Mouse (Mus musculus) layer of hippocampus, postnatal 36 days (tissue): ENCODE data around the gene Scg2. TPM values are rescaled to one million over a fixed set of nuclear protein-coding genes. Genes with fewer than 3 reads are reported as not detected.

Experiments
- DNase-seq, 2 experiments: peaks; one replicate each; pipeline ENCODE4 v3.0.0; 2022
- total RNA-seq, 2 experiments: library from RNA; stranded (reverse); gene quantifications; 2 replicates each; pipeline ENCODE4 v1.2.3; 2021

Scg2 gene
- total RNA-seq: 100 to 1,000 TPM; 181 to 196 TPM

DNA sequence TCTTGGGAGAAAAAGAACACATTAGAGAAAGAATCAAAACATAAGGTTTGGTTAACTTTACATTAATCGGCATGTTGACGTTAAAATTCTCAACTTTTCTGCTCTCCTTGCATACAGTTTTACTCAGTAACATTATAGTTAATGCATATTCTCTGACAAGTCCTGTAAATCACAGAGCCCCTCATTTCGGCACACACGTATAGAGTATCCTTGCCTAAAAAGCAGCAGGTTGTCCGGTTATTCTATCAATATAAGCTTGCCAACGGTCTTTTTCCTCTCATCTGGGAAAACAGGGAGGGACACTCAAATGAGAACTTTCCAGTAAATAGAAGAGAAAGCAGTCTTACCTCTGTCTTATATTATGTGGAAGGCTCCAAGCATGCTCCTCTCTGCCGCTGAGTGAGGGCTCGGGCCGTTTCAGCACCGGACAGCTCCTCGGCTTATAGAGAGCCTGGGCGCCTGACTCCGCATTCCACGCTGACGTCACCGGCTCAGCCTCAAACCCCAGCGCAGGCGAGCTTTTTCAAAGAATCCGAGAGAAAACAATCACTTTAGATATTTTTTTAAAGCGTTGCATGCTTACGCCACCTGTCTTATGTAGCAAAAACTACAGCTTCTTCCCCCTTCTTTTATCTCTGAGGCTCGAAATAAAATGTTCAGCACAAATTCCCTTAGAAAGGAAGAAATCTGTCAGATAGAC lies at the start of gene Scg2:
TSS of gene Scg2 (minus strand) at position 512 of the 700 bp plus-strand sequence.
- peak; percentile 82 for DNase-seq

DNA sequence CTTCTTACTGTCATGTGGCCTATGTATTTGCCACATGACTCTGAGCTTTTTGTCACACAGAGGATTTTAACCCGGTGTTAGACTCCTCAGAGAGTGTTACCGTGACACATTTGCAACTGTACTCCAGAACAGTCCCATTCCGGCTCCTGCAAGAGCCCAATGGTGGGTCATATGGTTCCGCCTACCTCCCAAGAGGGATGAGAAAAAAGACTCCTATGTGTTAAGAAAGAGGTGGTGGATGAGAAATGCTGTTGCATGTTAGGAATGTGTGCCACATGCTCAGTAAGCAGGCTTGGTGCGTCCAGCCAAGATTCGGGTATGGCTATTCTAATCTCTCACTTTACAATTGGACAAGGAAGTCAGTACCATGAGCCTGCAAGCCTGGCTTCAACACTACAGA lies 45.6 kb upstream of the Scg2 start:
- DNase-seq: no peak

DNA sequence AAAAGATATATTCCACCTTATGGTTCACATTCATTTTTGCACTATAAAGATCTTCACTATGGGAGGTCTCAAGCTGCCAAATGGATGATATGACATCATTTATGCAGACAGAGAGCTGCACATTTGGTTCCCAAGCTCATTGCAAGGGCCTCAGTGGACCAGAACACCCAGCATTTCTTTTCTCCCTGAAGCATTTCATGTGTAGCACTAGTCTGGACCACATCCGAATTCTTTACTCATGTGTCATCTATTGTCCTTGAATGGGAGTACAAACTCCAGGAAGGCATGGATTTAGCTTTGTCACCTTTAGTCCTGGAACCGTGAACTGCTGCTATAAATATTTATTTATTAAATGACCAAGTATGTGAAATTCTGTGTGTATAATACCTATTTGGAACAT lies 30.9 kb upstream of the Scg2 start:
- no peak for DNase-seq

DNA sequence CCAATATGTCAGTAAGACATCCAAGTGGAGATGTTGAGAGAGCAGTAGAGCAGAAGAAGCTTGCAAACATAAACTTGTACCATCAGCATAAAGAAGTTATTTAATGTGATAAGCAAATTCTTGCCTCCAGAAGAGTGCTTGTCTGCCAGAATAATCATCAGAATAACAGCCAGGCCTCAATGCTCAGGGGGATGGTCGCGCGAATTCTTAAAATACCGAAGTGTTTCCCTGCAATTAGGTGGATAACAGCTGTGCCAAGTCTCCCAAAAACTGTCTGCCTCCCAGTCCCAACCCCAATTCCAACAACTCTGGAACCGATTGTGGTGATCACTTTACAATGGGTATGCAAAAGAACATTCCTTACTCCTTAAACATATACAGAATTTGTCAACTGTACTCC lies 30.0 kb upstream of the Scg2 start:
- no peak for DNase-seq

DNA sequence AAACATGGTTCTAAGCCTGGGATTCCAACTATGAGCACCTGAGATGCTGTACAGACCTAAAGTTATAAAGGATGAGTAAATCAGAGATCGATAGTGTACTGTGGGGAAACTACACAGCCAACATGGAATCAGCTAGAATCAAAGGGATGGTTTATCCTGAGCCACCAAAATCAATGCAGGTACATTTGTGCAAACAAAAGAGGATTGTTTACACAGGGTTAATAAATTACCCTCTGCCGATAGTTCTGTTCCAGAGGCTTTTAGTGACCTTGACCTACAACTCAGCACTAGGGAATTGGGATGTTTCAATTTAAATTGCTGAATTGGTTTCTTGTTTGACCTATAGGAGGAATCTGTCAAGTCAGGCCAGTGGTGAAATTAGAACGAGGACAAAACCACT lies 26.7 kb upstream of the Scg2 start:
- no peak for DNase-seq

DNA sequence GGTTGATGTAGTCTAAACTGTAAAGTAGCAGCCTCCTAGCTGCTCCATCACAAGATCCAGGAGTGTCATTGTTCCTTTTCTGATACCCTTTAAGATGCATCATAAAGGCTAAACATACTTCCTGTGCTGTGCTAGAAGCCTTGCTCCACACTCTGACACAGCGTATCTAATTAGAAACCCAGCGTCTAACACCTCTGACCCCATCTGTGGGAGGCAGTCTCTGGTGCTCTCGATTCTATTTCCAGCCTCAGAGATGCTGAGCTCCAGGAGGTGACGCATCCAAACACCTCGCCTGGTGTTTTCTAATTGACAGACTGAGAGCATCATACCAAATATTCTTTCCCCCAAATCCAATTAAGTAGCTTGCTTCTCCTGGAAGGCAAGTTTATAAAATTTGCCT lies 18.6 kb upstream of the Scg2 start:
- DNase-seq: no peak

DNA sequence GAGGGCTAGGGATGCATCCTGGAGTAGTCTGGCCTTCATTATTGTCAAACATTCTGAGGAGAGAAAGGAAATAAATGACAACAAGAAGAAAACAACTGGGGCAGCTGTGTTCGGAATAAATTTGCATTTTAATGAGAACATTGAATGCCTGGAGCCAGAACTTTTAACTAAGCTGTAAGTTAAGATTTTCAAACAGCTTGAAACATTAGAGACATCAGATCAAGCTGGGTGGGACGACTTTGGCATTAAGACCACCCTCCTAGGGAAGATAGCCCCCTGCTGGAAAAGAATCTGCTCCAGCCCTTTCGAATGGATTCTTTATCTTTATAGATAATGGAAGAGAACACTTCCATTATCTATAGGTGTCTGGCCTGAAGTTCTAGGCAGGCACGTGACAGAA lies 14.2 kb upstream of the Scg2 start:
- DNase-seq: no peak

DNA sequence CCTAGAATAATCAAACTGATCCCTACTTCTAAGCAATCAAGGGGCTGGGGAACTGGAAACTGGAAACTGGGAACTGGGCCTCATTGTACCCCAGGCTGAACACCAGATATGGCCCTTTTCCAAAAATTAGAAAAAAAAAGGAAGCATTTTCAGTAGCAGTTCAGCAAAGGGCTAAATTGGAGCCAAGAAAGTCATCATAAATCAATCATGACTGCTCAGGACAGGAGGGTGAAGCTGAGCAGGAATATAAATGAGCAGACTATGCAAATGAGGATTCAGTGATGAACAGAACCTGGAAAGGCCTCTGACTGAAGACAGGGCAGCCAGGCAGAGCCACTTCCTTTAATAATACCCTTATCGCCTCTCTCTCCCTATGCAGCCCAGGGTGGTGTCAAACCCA lies 12.4 kb upstream of the Scg2 start:
- DNase-seq: no peak

DNA sequence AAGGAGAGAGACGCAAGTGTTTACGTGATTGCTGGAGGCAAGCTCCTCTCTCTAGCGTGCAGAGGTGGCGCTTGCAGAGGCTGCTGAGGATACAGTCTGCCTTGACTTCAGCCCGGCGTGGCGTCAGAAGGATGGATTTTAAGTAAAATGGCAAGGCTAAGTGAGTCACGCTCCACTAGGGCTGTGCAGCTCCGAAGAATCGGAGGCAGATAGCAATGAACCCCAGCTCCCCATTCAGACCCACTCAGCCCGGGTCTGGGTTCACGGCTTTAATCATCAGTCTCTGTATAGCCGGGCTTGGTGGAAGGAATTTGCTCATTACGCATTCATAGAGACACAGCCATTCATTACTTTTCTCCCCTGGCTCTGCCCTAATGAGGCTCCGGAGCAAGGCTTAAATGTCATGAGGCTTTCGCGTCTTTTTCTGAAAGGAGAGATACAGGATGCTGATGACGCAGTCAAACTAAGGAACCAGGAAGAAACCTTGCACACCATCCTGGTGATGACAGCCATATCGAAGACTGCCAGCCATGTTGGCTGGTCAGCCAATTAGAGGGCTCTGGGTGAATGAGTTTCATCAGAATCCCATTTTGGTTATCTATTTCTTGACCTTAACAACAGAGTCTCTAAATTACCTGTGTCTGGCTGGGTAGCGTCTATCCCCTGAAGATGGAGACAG lies 10.6 kb upstream of the Scg2 start:
- peak; percentile 33 to 35 for DNase-seq

DNA sequence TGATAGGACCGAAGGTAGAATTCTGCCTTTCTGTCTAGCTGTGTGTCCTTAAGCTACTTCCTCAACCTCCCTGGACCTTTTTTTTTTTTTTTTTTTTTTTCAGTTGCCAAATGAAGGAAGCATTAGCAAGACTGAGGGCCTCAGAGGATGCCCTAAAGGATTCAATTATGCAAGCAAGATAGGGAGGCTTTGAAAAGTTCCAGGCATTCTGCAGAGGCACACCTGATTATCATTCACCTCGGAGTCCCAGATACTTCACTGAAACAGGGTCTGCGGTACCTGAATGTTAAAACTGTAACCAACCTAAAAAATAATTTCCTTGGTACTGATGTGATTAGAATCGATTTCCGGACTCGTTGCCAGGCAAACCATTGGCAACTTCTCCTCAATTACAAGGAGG lies 10.0 kb upstream of the Scg2 start:
- DNase-seq: no peak

DNA sequence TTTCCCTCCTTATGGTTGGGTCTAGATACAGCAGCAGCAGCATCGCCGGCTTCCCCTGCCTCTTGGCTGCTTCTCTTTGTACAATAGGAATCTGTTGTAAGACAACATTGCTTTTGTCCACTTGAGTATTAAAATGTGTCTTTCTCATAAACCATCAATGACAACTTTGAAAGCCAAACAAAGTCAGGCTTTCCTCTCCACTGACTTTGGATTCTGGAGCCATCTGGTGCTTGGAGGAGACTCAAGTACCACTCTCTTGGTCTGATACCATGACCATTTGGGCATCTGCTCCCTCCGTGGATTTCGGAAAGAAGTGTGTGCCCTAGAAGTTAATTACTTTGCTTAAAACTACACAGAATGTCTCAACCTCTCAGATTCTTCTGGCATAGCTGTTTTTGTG lies 5.7 kb upstream of the Scg2 start:
- DNase-seq: no peak

DNA sequence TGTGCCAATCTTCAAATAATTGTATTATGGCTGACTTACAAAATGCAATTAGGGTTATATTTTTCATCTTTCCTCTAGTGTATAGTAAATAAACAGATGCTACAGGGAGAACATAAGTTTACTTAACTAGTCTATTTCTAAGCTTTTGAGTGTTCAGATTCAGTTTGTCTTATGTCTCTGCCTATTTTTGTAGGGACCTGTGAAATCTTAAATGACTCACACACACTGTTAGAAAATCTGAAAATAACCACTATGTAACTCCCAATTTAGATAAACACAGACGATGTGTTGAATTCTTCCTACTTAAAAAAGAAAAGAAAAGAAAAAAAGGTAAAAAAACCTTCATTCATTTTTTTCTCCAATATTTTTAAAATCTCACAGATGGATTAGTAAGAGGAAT lies 2.2 kb downstream of the Scg2 start:
- DNase-seq: no peak

DNA sequence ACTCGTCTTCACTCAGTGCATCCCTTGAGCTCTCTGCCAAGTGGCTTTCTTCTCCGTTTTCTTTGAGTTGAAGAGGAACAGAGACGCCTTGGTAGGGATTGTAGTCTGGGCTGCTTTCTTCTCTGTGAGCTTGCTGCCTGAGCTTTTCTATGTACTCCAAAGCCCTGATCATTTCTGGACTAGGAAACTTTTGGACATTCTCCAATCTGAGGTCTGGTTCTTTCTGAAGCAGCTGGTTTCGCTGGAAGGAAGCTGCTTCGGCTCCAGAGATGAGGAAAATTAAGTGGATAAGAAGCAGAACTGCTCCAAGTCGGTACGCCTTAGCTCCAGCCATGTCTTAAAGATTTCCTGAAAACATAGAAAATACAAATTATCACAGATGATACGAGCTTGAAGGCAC lies 3.2 kb downstream of the Scg2 start:
- no peak for DNase-seq

DNA sequence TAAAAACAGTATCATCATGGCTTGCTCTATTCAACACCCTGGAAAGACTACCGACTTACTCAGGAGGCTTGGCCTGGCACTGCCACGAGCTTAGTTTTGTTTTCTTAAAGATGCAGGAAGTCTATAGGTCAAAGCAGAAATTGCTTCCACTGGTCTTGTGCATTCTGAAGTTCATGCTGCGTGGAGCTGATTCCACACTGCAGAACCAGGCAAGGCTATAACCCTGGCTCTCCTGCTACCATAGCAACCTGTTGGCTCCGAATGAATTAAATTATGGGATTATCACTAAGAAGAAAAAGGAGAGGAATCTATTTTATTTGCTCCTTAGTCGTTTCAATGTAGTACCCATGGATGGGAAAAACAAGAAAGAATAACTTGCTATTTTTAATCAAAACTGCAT lies 10.9 kb downstream of the Scg2 start:
- DNase-seq: no peak

DNA sequence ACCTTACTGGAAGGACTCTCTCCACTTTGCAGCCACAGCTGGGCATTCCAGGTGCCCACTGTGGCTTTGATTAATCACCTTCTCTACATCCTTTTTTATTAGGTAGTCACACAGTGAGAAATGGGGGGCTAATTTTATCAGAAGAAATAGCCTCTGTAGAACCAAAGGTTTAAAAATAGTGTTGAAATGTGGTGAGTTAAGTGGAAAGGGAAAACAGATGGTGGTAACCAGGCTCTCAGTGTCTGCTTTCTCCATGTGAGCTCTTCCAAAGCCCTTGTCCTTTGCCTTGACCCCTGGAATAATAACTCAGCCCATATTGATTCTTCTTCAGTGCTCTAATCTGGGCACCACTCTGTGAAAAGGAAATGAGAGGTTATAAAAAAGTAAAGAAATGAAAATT lies 24.4 kb downstream of the Scg2 start:
- DNase-seq: no peak

DNA sequence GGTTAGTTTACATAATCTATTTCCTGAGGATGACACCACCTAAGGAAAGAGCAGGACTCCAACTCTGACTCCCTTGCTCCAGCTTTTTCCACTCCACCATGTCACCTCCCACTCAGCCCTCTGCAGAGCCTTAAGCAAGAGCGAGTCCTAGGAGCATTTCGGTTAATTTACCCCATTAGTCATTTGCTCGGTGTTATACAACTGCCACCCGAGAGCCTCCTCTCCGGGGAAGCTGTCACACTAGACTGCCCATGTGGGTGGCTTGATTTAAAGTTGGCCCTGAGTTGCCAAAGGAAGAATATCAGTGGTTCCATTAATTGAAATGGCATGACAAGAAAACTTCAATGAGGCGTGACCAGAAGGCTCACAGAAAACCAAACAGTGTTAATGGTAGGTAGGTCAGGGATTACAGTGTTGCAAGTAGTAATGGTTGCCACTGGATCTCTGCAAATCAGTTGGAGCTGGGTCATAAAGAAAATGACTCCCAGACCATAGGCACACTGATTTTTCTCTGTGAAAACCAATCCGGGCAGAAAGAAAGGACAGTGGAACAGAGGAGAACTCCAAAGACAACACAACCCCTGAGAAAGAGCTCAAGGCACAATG lies 33.5 kb downstream of the Scg2 start:
- DNase-seq: no peak

DNA sequence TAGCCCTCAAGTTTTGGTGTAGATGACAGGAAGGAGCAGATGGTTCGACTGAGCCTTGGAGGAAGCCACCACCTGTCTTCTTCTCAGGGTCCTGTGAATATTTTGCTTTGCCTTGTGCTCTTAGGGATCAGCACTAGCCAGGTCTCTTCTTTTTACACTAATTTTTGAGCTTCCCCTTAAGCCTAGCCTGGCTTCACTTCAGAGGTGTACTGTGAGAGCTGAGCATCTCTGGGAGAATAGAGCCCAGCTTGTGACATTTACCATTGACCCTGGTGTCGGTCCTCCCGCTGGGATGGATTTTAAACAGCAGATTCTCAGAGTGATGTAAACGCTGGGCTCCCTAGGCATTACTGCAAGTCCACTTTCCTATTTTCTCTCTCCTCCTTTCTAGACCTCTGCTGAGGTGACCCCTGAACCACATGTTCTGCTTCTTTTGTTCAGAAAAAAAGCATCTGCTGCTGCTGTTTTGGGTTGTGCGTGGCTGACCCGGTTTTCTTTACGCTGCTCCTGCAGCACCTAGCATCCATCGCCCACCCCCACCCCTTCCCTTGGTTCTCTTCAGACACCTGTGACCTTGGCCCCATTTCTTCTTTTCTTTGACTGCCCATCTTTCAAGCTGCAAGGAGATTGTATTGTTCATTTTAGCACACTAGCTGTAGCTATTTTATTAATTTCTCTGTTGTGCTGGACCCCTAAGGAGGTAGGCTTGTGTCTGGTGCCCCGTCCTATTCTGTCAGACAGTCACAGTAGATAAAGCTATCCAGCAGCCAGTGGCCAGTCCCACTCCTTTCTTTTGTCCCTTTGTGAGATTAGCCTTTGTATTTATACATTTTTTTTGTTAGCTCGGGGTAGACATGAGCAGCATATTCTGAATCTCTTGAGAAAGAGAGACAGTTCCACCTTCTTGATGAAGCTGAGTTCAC lies 38.6 kb downstream of the Scg2 start:
- DNase-seq: no peak

DNA sequence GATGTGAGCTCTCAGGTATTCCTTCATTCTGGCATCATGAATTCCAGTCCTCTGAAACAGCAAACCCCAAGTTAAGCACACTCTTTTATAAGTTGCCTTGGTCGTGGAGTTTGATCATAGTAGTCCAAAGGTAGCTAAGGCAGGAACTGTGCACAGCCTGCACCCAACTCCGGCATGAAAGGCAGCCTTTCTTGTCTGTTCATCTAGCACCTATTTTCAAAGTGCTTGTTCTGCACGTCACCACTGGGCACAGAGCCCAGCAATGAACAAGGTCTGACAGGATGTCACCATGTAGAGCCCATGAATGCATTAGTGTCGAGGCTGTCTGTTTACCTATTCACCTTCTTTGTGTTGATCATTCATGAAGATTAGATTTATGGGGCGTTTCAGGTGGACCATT lies 39.6 kb downstream of the Scg2 start:
- DNase-seq: no peak

Other genes with a start within 250 kb of the Scg2 start
- 1 to 10 TPM; 2.0 to 2.4 TPM for gene Ap1s3, start 231.9 kb upstream of the Scg2 start, total RNA-seq